Mouse (Mus musculus): ENCODE measurements around the gene Tbck. TPM values are rescaled to one million over a fixed set of nuclear protein-coding genes. Genes with fewer than 3 reads are reported as not detected.

The Tbck gene
- total RNA-seq, 2 experiments from 2014 or later: 29.4 to 30.8 TPM

- intact Hi-C loops (cut with DNase I): loop anchor here (5.0 kb wide), 2 partner anchors 344 to 524 kb away; partner anchors contain the start of genes Gstcd and Ints12
- peak in 1 of 2 experiments; percentile 50 for DNase-seq (ENCODE audit: low spot score in 2 of 2)
Observed at GRCm38 (mm10) chr3:132748750-132749149, 64.8 kb downstream of the Tbck start.

GRCm38 (mm10) chr3:132752772-132753171, 68.8 kb downstream of the Tbck start:
- intact Hi-C loops (cut with DNase I): no loop called here
- DNase-seq (ENCODE audit: low spot score in 2 of 2): no peak

GRCm38 (mm10) chr3:132756274-132756673, 72.3 kb downstream of the Tbck start:
- intact Hi-C loops (cut with DNase I): no loop called here
- no peak for DNase-seq (ENCODE audit: low spot score in 2 of 2)

DNA sequence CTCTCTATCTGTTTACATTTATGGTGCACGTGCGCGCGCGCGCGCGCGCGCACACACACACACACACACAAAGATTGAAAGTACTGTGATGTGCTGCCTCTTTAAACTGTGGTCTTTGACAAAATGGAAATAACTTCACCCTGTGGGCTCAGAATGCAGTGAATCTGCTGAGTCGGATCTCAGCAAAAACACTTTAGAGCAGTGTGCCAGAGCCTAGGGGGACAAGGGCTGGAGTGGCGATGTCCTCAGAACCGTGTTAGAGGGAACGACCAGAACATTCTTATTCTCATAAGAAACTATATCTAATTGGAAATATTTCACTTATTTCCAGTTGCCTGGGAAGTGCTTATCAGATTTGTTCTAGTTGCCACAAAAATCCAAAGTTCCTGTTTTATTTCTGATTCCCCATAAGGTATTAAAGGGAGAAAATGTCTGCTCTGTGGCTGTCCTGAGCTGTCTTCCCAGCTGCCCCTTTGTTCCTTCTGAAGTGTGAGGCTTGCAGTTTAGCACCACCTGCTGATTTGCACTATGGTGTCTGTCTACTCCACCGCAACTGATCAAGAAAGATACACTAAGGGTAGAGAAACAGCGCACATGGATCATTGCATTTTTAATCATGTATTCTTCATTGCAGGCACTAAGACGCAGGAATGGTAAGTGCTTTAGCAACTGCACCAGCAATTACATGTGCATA, 82.2 kb downstream of the Tbck start:
- intact Hi-C loops (cut with DNase I): no loop called here

GRCm38 (mm10) chr3:132772054-132772453, 88.1 kb downstream of the Tbck start:
- intact Hi-C loops (cut with DNase I): no loop called here
- no peak for DNase-seq (ENCODE audit: low spot score in 2 of 2)

More for the DNA sequence above, 82.2 kb downstream of the Tbck start:
- DNase-seq (ENCODE audit: low spot score in 2 of 2): no peak

GRCm38 (mm10) chr3:132776686-132777085, 92.7 kb downstream of the Tbck start:
- intact Hi-C loops (cut with DNase I): no loop called here
- no peak for DNase-seq (ENCODE audit: low spot score in 2 of 2)

GRCm38 (mm10) chr3:132781103-132781502, 97.2 kb downstream of the Tbck start:
- intact Hi-C loops (cut with DNase I): no loop called here
- DNase-seq (ENCODE audit: low spot score in 2 of 2): peak in 1 of 2 experiments; percentile 17

GRCm38 (mm10) chr3:132783087-132783486, 99.1 kb downstream of the Tbck start:
- intact Hi-C loops (cut with DNase I): no loop called here
- peak in 1 of 2 experiments; percentile 10 for DNase-seq (ENCODE audit: low spot score in 2 of 2)

DNA sequence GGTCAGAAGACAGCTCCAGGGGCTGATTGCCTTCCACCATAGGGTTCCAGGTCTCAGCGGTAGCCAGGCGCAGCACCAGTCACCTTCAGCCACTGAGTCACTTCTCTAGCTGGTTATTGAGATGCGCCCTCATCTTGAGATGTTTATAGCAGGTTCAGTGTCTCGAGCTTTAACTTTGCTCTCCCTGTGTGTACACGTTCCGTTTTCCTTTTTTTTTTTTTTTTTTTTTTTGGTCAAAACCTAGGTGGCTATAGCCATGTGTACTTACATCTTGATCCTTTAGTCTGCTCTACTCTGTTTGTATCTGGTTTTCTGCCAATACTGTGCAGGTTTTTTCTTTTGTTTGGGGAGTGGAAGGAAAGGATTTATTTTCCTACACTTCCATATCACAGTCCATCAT, 100.8 kb downstream of the Tbck start:
- intact Hi-C loops (cut with DNase I): no loop called here

GRCm38 (mm10) chr3:132786690-132787089, 102.7 kb downstream of the Tbck start:
- DNase-seq (ENCODE audit: low spot score in 2 of 2): no peak
- intact Hi-C loops (cut with DNase I): no loop called here

More for the DNA sequence above, 100.8 kb downstream of the Tbck start:
- DNase-seq (ENCODE audit: low spot score in 2 of 2): no peak

GRCm38 (mm10) chr3:132787775-132788174, 103.8 kb downstream of the Tbck start:
- DNase-seq (ENCODE audit: low spot score in 2 of 2): no peak
- intact Hi-C loops (cut with DNase I): no loop called here

DNA sequence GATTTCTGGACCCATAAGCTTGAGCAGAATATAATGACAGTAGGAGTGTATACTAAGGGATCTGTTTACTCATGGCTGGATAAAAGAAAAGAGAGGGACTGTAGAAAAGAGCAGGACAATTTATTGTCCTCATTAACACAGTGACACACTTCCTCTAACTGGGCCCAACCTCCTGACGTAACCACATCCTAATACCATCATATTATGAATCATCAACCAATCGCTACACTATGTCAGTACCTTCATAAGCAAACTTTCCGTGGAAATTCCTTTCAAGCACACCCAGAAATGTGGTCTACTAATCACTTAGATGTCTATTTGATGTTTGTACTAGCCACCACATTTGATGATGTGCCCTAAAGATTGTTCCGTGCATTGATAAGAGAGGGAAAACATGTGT, 107.2 kb downstream of the Tbck start:
- no peak for DNase-seq (ENCODE audit: low spot score in 2 of 2)
- intact Hi-C loops (cut with DNase I): no loop called here

DNA sequence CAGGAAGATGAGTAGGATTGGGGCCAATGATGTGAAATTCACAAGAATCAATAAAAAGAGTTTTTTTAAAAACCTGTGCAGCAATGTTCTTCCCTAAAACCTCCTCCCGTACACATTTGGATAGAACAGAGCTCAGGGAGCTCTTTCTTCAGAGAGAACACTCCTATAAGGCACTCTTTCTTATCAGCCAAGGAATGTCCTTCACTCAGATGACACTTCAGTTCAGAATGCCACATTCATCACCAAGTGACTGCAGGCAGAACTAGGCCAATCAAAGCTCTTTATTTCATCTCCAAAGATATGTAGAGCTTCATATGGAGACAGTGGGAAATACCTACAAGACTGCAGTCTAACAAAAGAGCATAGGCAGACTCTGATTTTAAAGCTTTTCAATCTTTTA, 116.3 kb downstream of the Tbck start:
- intact Hi-C loops (cut with DNase I): no loop called here
- DNase-seq (ENCODE audit: low spot score in 2 of 2): no peak

DNA sequence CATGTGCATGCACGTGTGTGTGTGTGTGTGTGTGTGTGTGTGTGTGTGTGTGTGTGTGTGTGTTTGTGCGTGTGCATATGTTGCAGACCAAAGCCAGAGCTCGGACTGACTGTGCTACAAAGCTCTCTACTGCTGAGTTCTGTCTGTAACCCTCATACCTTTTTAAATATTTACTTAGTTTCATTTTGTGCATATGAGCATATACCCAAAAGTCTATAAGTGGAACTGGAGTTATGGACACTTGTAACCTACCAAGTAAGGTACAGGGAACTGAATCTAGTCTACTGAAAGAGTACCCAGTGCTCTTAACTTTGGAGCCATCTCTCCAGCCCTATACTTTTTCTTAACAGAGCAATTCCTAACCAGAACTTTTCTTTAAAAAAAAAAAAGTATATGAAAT, 118.0 kb downstream of the Tbck start:
- intact Hi-C loops (cut with DNase I): no loop called here
- no peak for DNase-seq (ENCODE audit: low spot score in 2 of 2)

DNA sequence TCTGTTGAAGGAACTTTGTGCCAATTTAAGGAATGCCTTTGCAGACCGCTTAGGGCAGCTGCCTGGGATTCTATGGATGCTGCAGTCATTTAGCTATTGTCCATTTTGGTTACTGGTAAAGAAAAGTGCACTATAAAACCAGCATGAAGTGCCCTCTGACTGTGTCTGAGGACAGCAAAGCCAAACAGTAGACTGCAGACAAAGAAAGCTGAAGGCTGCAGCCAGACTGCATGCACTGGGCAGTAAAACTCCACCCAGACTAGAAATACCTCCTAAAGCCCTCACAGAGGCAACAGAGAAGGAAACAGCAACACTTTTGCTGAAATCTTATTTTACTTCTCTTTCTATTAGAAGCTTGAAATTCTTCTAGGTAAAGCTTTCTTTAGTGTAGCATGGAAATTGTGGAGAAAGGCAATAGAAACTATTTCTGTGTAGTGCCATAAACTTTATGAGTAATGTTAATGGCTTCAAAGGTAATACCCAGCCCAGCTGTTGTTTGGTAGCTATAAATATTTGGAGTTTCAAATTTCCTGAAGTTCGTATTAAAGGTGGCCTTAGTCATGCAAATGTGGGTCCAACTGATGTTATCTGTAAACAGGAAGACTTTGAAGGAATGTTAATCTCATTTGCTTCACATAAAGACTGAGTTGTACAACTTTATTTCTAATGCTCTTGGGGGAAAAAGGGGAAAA, 124.1 kb downstream of the Tbck start:
- intact Hi-C loops (cut with DNase I): no loop called here
- DNase-seq (ENCODE audit: low spot score in 2 of 2): no peak

GRCm38 (mm10) chr3:132808951-132809350, 125.0 kb downstream of the Tbck start:
- DNase-seq (ENCODE audit: low spot score in 2 of 2): peak in 1 of 2 experiments; percentile 56
- intact Hi-C loops (cut with DNase I): no loop called here

DNA sequence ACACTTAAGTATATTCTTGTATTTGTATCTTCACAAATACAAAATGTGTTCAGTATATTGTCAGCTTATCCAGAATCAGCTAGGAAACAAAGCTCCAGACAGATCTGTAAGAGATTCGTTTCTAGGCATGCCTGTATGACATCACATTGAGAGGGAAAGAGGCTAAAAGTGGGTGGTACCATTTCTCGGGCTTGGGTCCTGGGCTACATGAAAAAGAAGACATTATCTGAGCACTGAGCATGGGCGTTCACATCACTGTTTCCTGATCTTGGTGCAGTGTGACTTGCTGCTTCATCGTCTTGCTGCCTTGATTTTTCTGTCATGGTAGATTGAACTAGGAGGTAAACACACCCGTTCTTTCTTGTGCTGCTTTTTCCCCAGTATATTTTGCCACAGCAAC, 127.8 kb downstream of the Tbck start:
- intact Hi-C loops (cut with DNase I): no loop called here
- DNase-seq (ENCODE audit: low spot score in 2 of 2): no peak

DNA sequence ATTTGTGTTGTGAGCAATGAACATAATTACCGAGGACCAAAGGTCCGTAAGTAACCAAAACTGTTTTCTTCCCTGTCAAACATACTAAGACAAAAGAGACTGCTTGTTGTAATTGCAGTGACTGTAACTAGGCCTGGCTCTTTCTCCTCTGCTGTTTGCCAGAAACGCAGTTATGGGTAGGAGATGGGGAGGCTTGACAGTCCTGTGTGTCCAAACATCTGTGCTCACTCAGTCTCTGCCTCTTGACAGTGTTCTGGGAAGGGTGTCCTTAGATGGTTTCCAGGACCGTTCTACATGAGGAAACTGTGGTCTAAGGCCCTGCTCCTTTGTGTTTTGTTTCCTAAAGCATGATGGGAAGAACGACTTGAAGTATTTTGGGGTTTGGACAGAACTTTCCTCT, 128.4 kb downstream of the Tbck start:
- intact Hi-C loops (cut with DNase I): no loop called here
- no peak for DNase-seq (ENCODE audit: low spot score in 2 of 2)

GRCm38 (mm10) chr3:132813147-132813546, 129.2 kb downstream of the Tbck start:
- DNase-seq (ENCODE audit: low spot score in 2 of 2): no peak
- intact Hi-C loops (cut with DNase I): no loop called here

DNA sequence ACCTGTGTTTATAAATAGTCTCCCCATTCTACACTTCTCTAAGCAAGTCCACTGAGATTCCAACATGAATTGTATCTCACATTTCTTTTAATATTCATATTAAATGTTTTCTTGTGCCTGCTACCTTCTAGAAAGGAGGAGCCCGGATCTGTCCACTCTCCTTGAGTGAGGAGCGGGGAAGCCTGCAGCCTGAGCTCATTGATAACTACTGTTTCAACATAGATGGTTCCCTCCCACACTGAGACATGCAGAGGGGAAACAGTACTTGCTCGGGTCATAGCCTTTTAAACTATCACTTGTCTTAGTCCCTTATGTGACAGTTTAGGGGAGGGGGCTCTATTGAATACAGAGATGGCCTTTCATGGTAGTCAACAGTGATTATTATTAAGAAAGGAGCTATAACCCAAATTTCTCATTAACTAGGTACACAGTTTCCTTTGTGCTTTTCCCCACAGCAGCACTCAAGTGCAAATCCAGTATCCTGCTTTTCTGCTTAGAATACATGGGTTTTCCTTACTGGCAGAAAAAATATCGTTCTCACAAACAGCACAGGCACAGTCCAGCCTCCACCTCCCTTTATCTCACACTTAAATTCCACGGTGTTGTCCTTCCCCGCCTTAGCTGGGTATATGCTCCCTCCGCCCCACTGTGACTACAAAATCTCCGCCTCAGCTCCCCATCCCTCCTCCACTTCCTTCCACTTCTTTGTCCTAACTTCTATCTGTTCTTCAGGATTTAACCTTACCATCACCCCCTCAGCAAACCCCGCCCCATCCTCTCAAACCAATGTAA, 130.0 kb downstream of the Tbck start:
- DNase-seq (ENCODE audit: low spot score in 2 of 2): no peak
- intact Hi-C loops (cut with DNase I): no loop called here
